Mouse (Mus musculus) liver, adult 2 months (tissue): Measurements from ENCODE around the gene Rpl26.

Experiments used
- CTCF ChIP-seq: fragments of 200-500 bp; IDR thresholded peaks from 2 replicates; pipeline ENCODE4 v1.5.1; 2011; ENCODE audit warnings: low read depth, low read length, control low read depth
- POLR2A ChIP-seq: fragments of 200-500 bp; IDR thresholded peaks from 2 replicates; pipeline ENCODE4 v1.6.1; 2011; ENCODE audit warnings: low read length, control low read depth; ENCODE audit not compliant: insufficient read depth; ENCODE audit errors: extremely low read depth

DNA sequence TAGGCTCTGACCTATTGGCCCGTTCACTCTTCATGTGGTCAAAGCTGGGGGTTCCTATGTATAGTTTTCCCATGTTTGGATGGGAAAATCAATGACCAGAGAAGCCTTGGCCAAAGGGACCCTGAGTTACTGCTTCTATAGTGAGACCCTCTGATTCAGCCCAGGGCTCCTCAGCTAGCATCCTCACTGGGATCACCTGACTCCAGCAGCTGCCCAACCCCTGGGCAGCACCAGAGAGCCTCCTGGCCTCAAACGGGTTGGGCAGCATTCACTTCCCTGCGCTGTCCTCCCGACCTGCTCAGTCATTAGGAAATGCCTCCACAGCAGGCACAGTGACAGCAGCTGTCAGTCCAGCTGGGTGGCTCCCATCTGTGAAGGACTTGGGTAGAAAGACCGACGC is 13.1 kb upstream of the Rpl26 start, which contains the start of gene Rnf222:
- TF ChIP-seq CTCF (no peak), POLR2A (no peak)
